Mouse (Mus musculus) limb, embryonic 12.5 days (tissue): ENCODE measurements around the gene Upk2. TPM values are rescaled to one million over a fixed set of nuclear protein-coding genes. Genes with fewer than 3 reads are reported as not detected.

Experiments
- ATAC-seq: fragments of 200-750 bp; cut with Nextera tagmentation; 2 replicates; pipeline ENCODE4 v1.8.0; 2017; ENCODE audit warnings: low read depth, moderate TSS enrichment; ENCODE audit not compliant: insufficient number of reproducible peaks, insufficient read depth, low FRiP score, low TSS enrichment
- H3K27ac ChIP-seq: fragments of 300-500 bp; sonication (generic); 2 replicates; pipeline ENCODE4 v1.5.1; 2016; ENCODE audit warnings: mild to moderate bottlenecking, moderate library complexity
- H3K27me3 ChIP-seq: fragments of 300-500 bp; sonication (generic); 2 replicates; pipeline ENCODE4 v1.6.1; 2016; ENCODE audit warnings: mild to moderate bottlenecking, moderate library complexity
- H3K36me3 ChIP-seq: fragments of 300-500 bp; sonication (generic); 2 replicates; pipeline ENCODE4 v1.6.1; 2016; ENCODE audit warnings: mild to moderate bottlenecking, moderate library complexity
- H3K4me1 ChIP-seq: fragments of 300-500 bp; sonication (generic); replicated peaks from 2 replicates; pipeline ENCODE4 v1.6.1; 2016
- H3K4me2 ChIP-seq: fragments of 300-500 bp; sonication (generic); 2 replicates; pipeline ENCODE4 v1.6.1; 2016; ENCODE audit warnings: mild to moderate bottlenecking, moderate library complexity
- H3K4me3 ChIP-seq: fragments of 300-500 bp; sonication (generic); replicated peaks from 2 replicates; pipeline ENCODE4 v1.5.1; 2016; ENCODE audit warnings: mild to moderate bottlenecking
- H3K9ac ChIP-seq: fragments of 300-500 bp; sonication (generic); replicated peaks from 2 replicates; pipeline ENCODE4 v1.6.1; 2016; ENCODE audit warnings: mild to moderate bottlenecking, moderate library complexity
- H3K9me3 ChIP-seq: fragments of 300-500 bp; sonication (generic); 2 replicates; pipeline ENCODE4 v1.6.1; 2016; ENCODE audit warnings: mild to moderate bottlenecking, moderate library complexity
- WGBS: fragments of 180-500 bp; shearing (Covaris S2); methylation state at CpG from one replicate; pipeline ENCODE4 v1.1.7; 2016; 5-methylcytosine and 5-hydroxymethylcytosine counted together
- polyA plus RNA-seq: library from polyadenylated mRNA; unstranded; fragments of >200 nt; fragmentation: Nextera tagmentation; extraction: Ambion mirVana; gene quantifications from 2 replicates; pipeline ENCODE4 v1.2.1, GENCODE M21; 2016

Gene Upk2
- polyA plus RNA-seq, 1 experiment from 2014 or later: 0.31 TPM

GRCm38 (mm10) chr9:44479628-44480428 is 25.1 kb upstream of the Upk2 start:
- peak; percentile 29 for ATAC-seq
- Histone ChIP-seq H3K36me3 (no peaks in the 10 kb centered on the region), H3K4me1 (peaks cover 35% of the 10 kb centered on the region), H3K4me2 (peak overlapping the region; percentile 93), H3K4me3 (peak overlapping the region; percentile 82), H3K27ac (peak overlapping the region; percentile 99), H3K9me3 (0 out of 2 replicates have a peak, but pooled peaks cover 3% of the 10 kb centered on the region), H3K27me3 (no peaks in the 10 kb centered on the region), H3K9ac (peak overlapping the region; percentile 88)
- under 1% methylated on average over 26 of the region's 26 CpGs for WGBS

- Histone ChIP-seq H3K4me3 (peak overlapping the region; percentile 82), H3K9me3 (0 out of 2 replicates have a peak, but pooled peaks cover 3% of the 10 kb centered on the region), H3K36me3 (no peaks in the 10 kb centered on the region), H3K4me2 (peak overlapping the region; percentile 93), H3K27ac (peak overlapping the region; percentile 99), H3K27me3 (0 out of 2 replicates have a peak, but pooled peaks cover 3% of the 10 kb centered on the region), H3K9ac (peak overlapping the region; percentile 88), H3K4me1 (peaks cover 28% of the 10 kb centered on the region)
- WGBS: under 1% methylated on average over 29 of the region's 29 CpGs
- ATAC-seq: peak; percentile 64
Measured at GRCm38 (mm10) chr9:44478959-44479605, 24.3 kb upstream of the Upk2 start.

- 0 out of 2 replicates have a peak, but pooled peaks cover 3% of the 10 kb centered on the region for H3K27me3 ChIP-seq
- H3K4me1 ChIP-seq: peaks cover 23% of the 10 kb centered on the region
- no peaks in the 10 kb centered on the region for H3K36me3 ChIP-seq
- peak overlapping the region; percentile 88 for H3K9ac ChIP-seq
- 1% methylated on average over 24 of the region's 27 CpGs for WGBS
- peak; percentile 57 for ATAC-seq
- peak overlapping the region; percentile 93 for H3K4me2 ChIP-seq
- peak overlapping the region; percentile 82 for H3K4me3 ChIP-seq
- H3K27ac ChIP-seq: peak overlapping the region; percentile 99
- H3K9me3 ChIP-seq: 0 out of 2 replicates have a peak, but pooled peaks cover 3% of the 10 kb centered on the region
Measured at GRCm38 (mm10) chr9:44478229-44478921, 23.6 kb upstream of the Upk2 start.

GRCm38 (mm10) chr9:44477339-44478228 is 22.8 kb upstream of the Upk2 start:
- H3K4me3 ChIP-seq: peak overlapping the region; percentile 82
- no peak for ATAC-seq
- H3K27me3 ChIP-seq: 0 out of 2 replicates have a peak, but pooled peaks cover 3% of the 10 kb centered on the region
- H3K9ac ChIP-seq: peak overlapping the region; percentile 88
- H3K4me2 ChIP-seq: peak overlapping the region; percentile 93
- no peaks in the 10 kb centered on the region for H3K36me3 ChIP-seq
- peak overlapping the region; percentile 99 for H3K27ac ChIP-seq
- 0 out of 2 replicates have a peak, but pooled peaks cover 3% of the 10 kb centered on the region for H3K9me3 ChIP-seq
- WGBS: 5% methylated on average over 24 of the region's 24 CpGs
- H3K4me1 ChIP-seq: peaks cover 23% of the 10 kb centered on the region

- WGBS: 90% methylated on average over 3 of the region's 3 CpGs
Measured at GRCm38 (mm10) chr9:44475936-44476335, 21.2 kb upstream of the Upk2 start.

GRCm38 (mm10) chr9:44474327-44474726 is 19.6 kb upstream of the Upk2 start:
- Histone ChIP-seq H3K4me3 (no peak overlapping the region), H3K9ac (no peak overlapping the region), H3K4me2 (no peak overlapping the region), H3K27ac (no peak overlapping the region), H3K27me3 (peaks cover 10% of the 10 kb centered on the region; the same call in 1 of the 2 replicates), H3K36me3 (no peaks in the 10 kb centered on the region), H3K9me3 (0 out of 2 replicates have a peak, but pooled peaks cover 3% of the 10 kb centered on the region), H3K4me1 (peaks cover 10% of the 10 kb centered on the region)
- WGBS: 57% methylated on average over 1 of the region's 1 CpGs
- ATAC-seq: no peak

More at GRCm38 (mm10) chr9:44475936-44476335, 21.2 kb upstream of the Upk2 start:
- 0 out of 2 replicates have a peak, but pooled peaks cover 3% of the 10 kb centered on the region for H3K9me3 ChIP-seq
- H3K4me3 ChIP-seq: no peak overlapping the region
- peaks cover 18% of the 10 kb centered on the region for H3K4me1 ChIP-seq
- no peak overlapping the region for H3K9ac ChIP-seq
- H3K36me3 ChIP-seq: no peaks in the 10 kb centered on the region
- H3K4me2 ChIP-seq: no peak overlapping the region
- ATAC-seq: no peak
- H3K27me3 ChIP-seq: 0 out of 2 replicates have a peak, but pooled peaks cover 3% of the 10 kb centered on the region
- no peak overlapping the region for H3K27ac ChIP-seq

- WGBS: 58% methylated on average over 3 of the region's 3 CpGs
- no peak overlapping the region for H3K27ac ChIP-seq
- H3K9me3 ChIP-seq: 0 out of 2 replicates have a peak, but pooled peaks cover 3% of the 10 kb centered on the region
- peaks cover 15% of the 10 kb centered on the region for H3K27me3 ChIP-seq
- H3K9ac ChIP-seq: no peak overlapping the region
- no peak for ATAC-seq
- peaks cover 10% of the 10 kb centered on the region for H3K4me1 ChIP-seq
- no peaks in the 10 kb centered on the region for H3K36me3 ChIP-seq
- no peak overlapping the region for H3K4me2 ChIP-seq
- no peak overlapping the region for H3K4me3 ChIP-seq
Measured at GRCm38 (mm10) chr9:44473184-44473583, 18.4 kb upstream of the Upk2 start.

- Histone ChIP-seq H3K9me3 (no peaks in the 10 kb centered on the region), H3K4me3 (no peak overlapping the region), H3K9ac (no peak overlapping the region), H3K36me3 (no peaks in the 10 kb centered on the region), H3K4me2 (no peak overlapping the region), H3K4me1 (no peaks in the 10 kb centered on the region), H3K27me3 (peaks cover 14% of the 10 kb centered on the region), H3K27ac (no peak overlapping the region)
- 49% methylated on average over 2 of the region's 2 CpGs for WGBS
- no peak for ATAC-seq
Measured at GRCm38 (mm10) chr9:44468800-44469199, 14.0 kb upstream of the Upk2 start.

GRCm38 (mm10) chr9:44468224-44468623 is 13.4 kb upstream of the Upk2 start:
- Histone ChIP-seq H3K27me3 (peaks cover 14% of the 10 kb centered on the region), H3K36me3 (no peaks in the 10 kb centered on the region), H3K27ac (no peak overlapping the region), H3K4me3 (no peak overlapping the region), H3K4me2 (no peak overlapping the region), H3K4me1 (no peaks in the 10 kb centered on the region), H3K9ac (no peak overlapping the region), H3K9me3 (no peaks in the 10 kb centered on the region)
- ATAC-seq: no peak
- WGBS: 55% methylated on average over 7 of the region's 7 CpGs

GRCm38 (mm10) chr9:44461950-44462349 is 7.2 kb upstream of the Upk2 start:
- 76% methylated on average over 5 of the region's 5 CpGs for WGBS
- ATAC-seq: no peak
- H3K36me3 ChIP-seq: no peaks in the 10 kb centered on the region
- peaks cover 7% of the 10 kb centered on the region; the same call in 1 of the 2 replicates for H3K4me1 ChIP-seq
- no peak overlapping the region for H3K4me2 ChIP-seq
- no peak overlapping the region for H3K9ac ChIP-seq
- peaks cover 18% of the 10 kb centered on the region; the same call in 1 of the 2 replicates for H3K27me3 ChIP-seq
- no peak overlapping the region for H3K4me3 ChIP-seq
- no peaks in the 10 kb centered on the region for H3K9me3 ChIP-seq
- no peak overlapping the region for H3K27ac ChIP-seq
